Mouse (Mus musculus) forebrain, embryonic 12.5 days (tissue): ENCODE measurements around the gene Bmyc. TPM values are rescaled to one million over a fixed set of nuclear protein-coding genes. Genes with fewer than 3 reads are reported as not detected.

ENCODE experiments used
- ATAC-seq: fragments of 200-750 bp; cut with Nextera tagmentation; 2 replicates; pipeline ENCODE4 v1.8.0; 2017; ENCODE audit warnings: moderate TSS enrichment; ENCODE audit not compliant: low FRiP score
- H3K27ac ChIP-seq: fragments of 300-500 bp; sonication (generic); 2 replicates; pipeline ENCODE4 v1.5.1; 2016; ENCODE audit warnings: mild to moderate bottlenecking
- H3K27me3 ChIP-seq: fragments of 300-500 bp; sonication (generic); 2 replicates; pipeline ENCODE4 v1.6.1; 2016; ENCODE audit warnings: mild to moderate bottlenecking
- H3K36me3 ChIP-seq: fragments of 300-500 bp; sonication (generic); replicated peaks from 2 replicates; pipeline ENCODE4 v1.6.1; 2016; ENCODE audit warnings: mild to moderate bottlenecking
- H3K4me1 ChIP-seq: fragments of 300-500 bp; sonication (generic); 2 replicates; pipeline ENCODE4 v1.6.1; 2016
- H3K4me2 ChIP-seq: fragments of 300-500 bp; sonication (generic); 2 replicates; pipeline ENCODE4 v1.6.1; 2016; ENCODE audit warnings: mild to moderate bottlenecking, moderate library complexity
- H3K4me3 ChIP-seq: fragments of 300-500 bp; sonication (generic); replicated peaks from 2 replicates; pipeline ENCODE4 v1.5.1; 2016; ENCODE audit warnings: mild to moderate bottlenecking
- H3K9ac ChIP-seq: fragments of 300-500 bp; sonication (generic); 2 replicates; pipeline ENCODE4 v1.6.1; 2016; ENCODE audit warnings: mild to moderate bottlenecking
- H3K9me3 ChIP-seq: fragments of 300-500 bp; sonication (generic); 2 replicates; pipeline ENCODE4 v1.6.1; 2016
- WGBS: fragments of 180-500 bp; shearing (Covaris S2); methylation state at CpG from one replicate; pipeline ENCODE4 v1.1.7; 2016; 5-methylcytosine and 5-hydroxymethylcytosine counted together
- polyA plus RNA-seq: library from polyadenylated mRNA; unstranded; fragments of >200 nt; fragmentation: Nextera tagmentation; extraction: Ambion mirVana; gene quantifications from 2 replicates; pipeline ENCODE4 v1.2.1, GENCODE M21; 2016

Gene Bmyc
- polyA plus RNA-seq = 81.0 and 81.8 TPM in 2 replicates

DNA sequence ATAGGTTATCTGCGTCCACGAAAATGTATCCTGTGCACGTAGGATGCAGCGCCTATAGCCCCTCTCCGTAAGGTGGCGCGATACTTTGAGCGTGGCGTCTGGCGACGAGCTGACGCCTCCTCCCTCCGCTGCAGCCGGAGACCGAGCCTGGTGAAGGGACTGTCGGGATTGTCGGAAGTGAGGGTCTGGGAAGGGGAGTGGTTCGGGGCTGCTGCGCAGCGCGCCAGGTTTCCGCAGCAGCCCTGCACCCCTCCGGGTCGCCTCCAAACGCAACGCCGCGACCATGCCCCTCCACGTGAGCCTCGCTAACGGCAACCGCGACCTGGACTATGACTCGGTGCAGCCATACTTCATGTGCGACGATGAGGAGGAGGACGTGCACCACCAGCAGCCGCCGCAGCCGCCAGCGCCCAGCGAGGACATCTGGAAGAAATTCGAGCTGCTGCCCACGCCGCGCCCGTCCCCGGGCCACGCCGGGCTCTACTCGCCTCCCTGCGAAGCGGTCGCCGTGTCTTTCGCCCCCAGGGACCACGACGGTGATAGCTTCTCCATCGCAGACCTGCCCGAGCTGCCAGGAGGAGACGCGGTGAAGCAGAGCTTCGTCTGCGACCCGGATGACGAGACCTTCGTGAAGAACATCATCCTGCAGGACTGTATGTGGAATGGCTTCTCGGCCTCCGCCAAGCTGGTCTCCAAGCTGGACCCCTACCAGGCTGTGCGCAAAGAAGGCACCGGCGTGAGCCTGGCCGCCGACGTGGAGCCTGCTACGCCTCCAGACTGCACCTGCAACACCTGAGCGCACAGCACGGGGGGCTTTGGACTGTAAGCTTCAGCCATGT lies at the start of gene Bmyc:
TSS of gene Bmyc (plus strand) at position 97 of the 839 bp plus-strand sequence.
- peak within 1 kb of the TSS; percentile 84 for H3K4me2 ChIP-seq
- peak; percentile 94 for ATAC-seq
- peak within 1 kb of the TSS; percentile 81 for H3K4me3 ChIP-seq
- H3K9ac ChIP-seq = peak within 1 kb of the TSS; percentile 88
- no peaks in the 10 kb centered on the region for H3K36me3 ChIP-seq
- H3K27ac ChIP-seq = peak within 1 kb of the TSS; percentile 78
- H3K27me3 ChIP-seq = 0 out of 2 replicates have a peak, but pooled peaks cover under 1% of the 10 kb centered on the region
- WGBS = under 1% methylated on average over 78 of the region's 78 CpGs
- H3K9me3 ChIP-seq = no peaks in the 10 kb centered on the region
- H3K4me1 ChIP-seq = peaks cover 16% of the 10 kb centered on the region

DNA sequence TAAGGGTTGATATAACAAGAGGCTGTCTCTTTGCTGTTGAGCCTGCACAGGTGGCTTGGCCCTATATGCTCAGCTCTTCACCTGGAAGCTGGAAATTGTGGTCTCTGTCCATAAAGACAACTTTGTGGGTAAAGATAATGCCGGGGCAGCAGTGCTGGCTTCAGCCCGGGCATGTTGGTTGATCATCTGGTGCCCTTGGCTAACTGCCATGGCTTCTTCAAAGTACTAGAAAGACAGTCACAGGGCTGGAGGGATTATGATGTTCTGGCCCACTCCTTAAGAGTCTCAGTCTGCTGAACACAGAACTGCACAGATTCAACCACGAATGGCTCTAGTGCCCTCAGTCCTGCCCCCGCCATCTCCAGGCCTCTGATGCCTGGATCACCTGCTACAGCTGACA lies 49.3 kb upstream of the Bmyc start:
- Histone ChIP-seq H3K9ac (no peak overlapping the region), H3K27me3 (no peaks in the 10 kb centered on the region), H3K27ac (no peak overlapping the region), H3K9me3 (no peaks in the 10 kb centered on the region), H3K4me2 (no peak overlapping the region), H3K4me3 (no peak overlapping the region), H3K4me1 (no peaks in the 10 kb centered on the region), H3K36me3 (no peaks in the 10 kb centered on the region)
- 92% methylated on average over 4 of the region's 4 CpGs for WGBS
- ATAC-seq = no peak

DNA sequence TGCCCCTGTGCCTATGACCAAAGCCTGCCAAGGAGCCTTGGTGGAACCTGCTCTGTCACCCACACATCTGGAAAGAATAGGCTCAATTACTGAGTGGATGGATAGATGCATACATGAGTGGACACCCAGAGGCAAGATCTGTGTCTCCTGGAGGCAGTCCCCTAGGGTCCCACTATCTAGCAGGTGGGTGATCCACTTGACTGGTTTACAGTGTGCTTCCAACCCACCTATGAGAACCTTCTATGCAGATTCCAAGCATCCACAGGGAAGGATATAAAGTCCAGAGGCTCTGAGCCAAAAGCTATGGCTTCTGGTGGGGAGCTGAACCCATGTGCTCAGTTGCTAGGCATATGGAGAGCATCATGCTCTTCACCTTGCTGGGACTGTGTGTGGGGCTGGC lies 48.9 kb upstream of the Bmyc start, which contains the start of gene Lcn5:
TSS of gene Lcn5 (plus strand) at position 301 of the 400 bp plus-strand sequence.
- no peaks in the 10 kb centered on the region for H3K4me1 ChIP-seq
- H3K4me2 ChIP-seq = no peak within 1 kb of the TSS
- no peaks in the 10 kb centered on the region for H3K9me3 ChIP-seq
- no peak within 1 kb of the TSS for H3K9ac ChIP-seq
- no peaks in the 10 kb centered on the region for H3K36me3 ChIP-seq
- no peak within 1 kb of the TSS for H3K4me3 ChIP-seq
- ATAC-seq = no peak
- H3K27me3 ChIP-seq = no peaks in the 10 kb centered on the region; the same call in 1 of the 2 replicates
- no peak within 1 kb of the TSS for H3K27ac ChIP-seq

DNA sequence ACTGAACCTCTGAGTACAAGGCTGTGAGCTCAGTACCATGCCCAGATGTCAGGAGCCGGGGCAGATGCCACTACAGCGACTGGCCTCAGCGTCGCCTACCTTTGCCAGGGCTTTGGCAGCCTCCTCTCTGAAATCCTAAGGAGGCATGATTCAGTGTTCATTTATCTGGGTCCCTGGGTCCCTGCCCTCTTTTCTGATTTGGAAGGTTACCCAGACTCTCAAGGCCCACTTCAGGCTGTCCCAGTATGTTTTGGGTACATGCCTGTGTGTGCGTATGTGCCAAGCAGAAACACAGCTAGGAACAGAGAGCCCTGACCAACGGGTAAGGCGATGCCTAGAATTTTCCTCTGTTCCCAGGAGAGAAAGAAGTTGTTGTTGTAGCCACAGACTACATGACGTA lies 46.3 kb upstream of the Bmyc start:
- no peaks in the 10 kb centered on the region; the same call in 1 of the 2 replicates for H3K27me3 ChIP-seq
- H3K4me1 ChIP-seq = no peaks in the 10 kb centered on the region
- ATAC-seq = no peak
- no peak overlapping the region for H3K27ac ChIP-seq
- no peaks in the 10 kb centered on the region for H3K9me3 ChIP-seq
- no peak overlapping the region for H3K9ac ChIP-seq
- no peak overlapping the region for H3K4me2 ChIP-seq
- no peaks in the 10 kb centered on the region for H3K36me3 ChIP-seq
- no peak overlapping the region for H3K4me3 ChIP-seq
- 94% methylated on average over 8 of the region's 8 CpGs for WGBS

DNA sequence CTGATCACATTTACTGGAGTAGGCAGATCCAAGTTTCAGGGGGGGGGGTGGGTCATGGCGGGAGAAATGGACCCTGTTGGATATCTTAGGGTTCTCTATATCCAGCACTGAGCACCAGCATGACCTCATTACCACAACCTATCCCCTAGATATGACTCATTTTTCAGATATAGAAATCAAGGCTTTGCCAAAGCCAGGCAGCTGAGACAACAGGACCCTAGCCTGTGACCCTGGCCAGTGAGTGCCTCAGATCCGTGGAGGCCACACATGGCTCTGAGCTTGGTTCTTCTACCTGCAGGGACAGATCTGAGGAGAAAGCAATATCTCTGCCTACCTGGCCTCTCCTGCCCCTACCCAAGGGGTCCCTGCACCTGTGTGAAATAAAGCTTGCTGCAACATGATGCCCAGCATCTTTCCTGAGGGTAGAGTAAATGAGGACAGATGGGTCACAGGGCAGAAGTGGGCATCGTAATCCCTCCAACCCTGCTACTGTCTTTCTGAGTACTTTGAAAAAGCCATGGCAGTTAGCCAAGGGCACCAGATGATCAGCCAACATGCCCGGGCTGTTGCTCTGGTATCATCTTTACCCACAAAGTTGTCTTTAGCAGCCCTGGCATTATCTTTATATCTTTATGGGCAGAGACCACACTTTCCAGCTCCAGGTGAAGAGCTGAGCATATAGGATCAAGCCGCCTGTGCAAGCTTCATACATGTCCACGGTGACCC lies 45.1 kb upstream of the Bmyc start:
- no peak overlapping the region for H3K4me2 ChIP-seq
- H3K9ac ChIP-seq = no peak overlapping the region
- H3K9me3 ChIP-seq = no peaks in the 10 kb centered on the region
- no peak overlapping the region for H3K27ac ChIP-seq
- 88% methylated on average over 6 of the region's 6 CpGs for WGBS
- H3K4me1 ChIP-seq = no peaks in the 10 kb centered on the region
- no peak overlapping the region for H3K4me3 ChIP-seq
- no peaks in the 10 kb centered on the region; the same call in 1 of the 2 replicates for H3K27me3 ChIP-seq
- no peak for ATAC-seq
- no peaks in the 10 kb centered on the region for H3K36me3 ChIP-seq

DNA sequence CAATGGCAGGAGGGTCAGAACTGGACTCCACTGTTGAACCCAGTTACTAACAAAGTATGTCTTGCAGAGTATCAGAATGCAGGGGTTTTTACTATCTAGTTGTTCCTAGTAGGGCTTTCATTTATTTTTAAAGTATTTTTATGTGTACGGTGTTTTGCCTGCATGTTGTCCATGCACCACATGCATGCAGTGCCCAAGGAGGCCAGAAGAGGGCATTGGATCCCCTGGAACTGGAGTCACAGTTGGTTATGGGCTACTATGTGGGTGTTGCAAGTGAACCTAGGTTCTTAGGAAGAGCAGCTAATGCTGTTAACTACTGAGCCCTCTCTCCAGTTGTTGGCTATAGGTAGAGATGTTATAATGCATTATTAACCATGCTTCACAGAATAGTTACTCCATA lies 43.0 kb upstream of the Bmyc start:
- Histone ChIP-seq H3K4me3 (no peak overlapping the region), H3K27me3 (no peaks in the 10 kb centered on the region; the same call in 1 of the 2 replicates), H3K9me3 (no peaks in the 10 kb centered on the region), H3K36me3 (no peaks in the 10 kb centered on the region), H3K4me2 (no peak overlapping the region), H3K4me1 (no peaks in the 10 kb centered on the region), H3K27ac (no peak overlapping the region), H3K9ac (no peak overlapping the region)
- WGBS = 58% methylated on average over 1 of the region's 1 CpGs
- ATAC-seq = no peak

DNA sequence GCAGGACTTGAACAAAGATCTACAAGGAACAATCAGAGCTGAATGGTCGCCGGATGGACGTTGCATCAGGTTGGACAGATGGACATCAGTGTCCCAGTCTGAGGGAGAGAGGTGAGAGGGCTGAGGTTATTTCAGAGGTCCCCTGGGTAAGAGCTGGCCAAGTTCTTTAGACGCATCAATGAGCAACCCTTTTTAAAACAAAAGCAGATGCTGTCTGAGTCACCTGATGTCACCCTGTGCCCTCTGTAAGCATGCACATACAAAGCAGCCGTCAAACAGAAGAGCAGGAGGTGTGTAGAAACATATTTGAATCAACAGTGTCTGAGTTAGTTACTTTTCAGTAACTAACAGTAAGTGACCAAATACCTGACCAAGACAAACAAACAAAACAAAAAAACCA lies 42.4 kb upstream of the Bmyc start:
- WGBS = 85% methylated on average over 5 of the region's 5 CpGs
- no peak overlapping the region for H3K27ac ChIP-seq

DNA sequence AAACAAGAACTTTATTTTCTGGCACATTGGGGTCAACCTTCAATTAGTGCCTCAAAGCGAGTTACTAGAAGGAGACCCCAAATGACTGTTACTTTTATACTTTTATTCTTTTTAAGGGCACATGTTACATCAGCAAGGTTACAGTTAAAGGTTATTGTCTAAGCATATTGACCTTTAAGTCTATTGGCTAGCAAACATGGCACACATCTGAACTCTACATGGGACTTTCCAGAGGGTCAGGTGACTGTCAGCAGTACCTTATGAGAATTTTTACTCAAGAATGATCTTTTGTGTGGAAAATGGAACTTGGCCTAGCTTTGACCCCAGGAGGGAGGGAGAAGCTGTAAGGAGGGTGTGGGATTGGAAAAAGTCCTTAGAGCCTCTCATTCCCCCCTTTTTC lies 40.0 kb upstream of the Bmyc start:
- ATAC-seq = no peak
- no peaks in the 10 kb centered on the region for H3K4me1 ChIP-seq
- H3K4me2 ChIP-seq = no peak overlapping the region
- WGBS = 64% methylated on average over 1 of the region's 1 CpGs
- no peaks in the 10 kb centered on the region for H3K9me3 ChIP-seq
- no peaks in the 10 kb centered on the region for H3K36me3 ChIP-seq
- no peak overlapping the region for H3K4me3 ChIP-seq
- no peak overlapping the region for H3K9ac ChIP-seq
- no peak overlapping the region for H3K27ac ChIP-seq
- H3K27me3 ChIP-seq = no peaks in the 10 kb centered on the region; the same call in 1 of the 2 replicates

More for the DNA sequence above, 42.4 kb upstream of the Bmyc start:
- Histone ChIP-seq H3K9me3 (no peaks in the 10 kb centered on the region), H3K9ac (no peak overlapping the region), H3K4me1 (no peaks in the 10 kb centered on the region), H3K4me2 (no peak overlapping the region), H3K4me3 (no peak overlapping the region), H3K27me3 (no peaks in the 10 kb centered on the region; the same call in 1 of the 2 replicates), H3K36me3 (no peaks in the 10 kb centered on the region)
- no peak for ATAC-seq

DNA sequence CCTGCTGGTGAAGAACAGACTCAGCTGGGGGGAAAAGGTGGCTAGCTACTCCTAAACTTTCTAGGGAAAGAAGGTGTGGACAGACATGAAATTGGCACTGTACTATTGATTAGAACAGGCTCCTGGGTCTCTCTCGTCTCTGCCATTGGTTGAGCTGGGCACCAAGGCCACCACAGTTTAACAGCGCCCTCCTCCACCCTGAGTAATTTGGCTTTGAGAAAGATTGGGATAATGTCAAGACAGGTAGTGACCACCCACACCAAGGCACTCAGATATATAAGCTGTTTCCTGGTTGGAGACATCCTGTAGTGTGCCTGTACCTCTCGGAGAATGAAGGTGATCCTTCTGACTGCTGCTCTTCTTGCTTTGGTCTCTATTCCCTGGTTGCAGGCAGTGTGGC lies 30.1 kb upstream of the Bmyc start, which contains the start of gene Lcn6:
TSS of gene Lcn6 (plus strand) at position 301 of the 400 bp plus-strand sequence.
- Histone ChIP-seq H3K9me3 (no peaks in the 10 kb centered on the region), H3K27ac (no peak within 1 kb of the TSS), H3K4me2 (no peak within 1 kb of the TSS), H3K9ac (no peak within 1 kb of the TSS), H3K27me3 (no peaks in the 10 kb centered on the region), H3K4me1 (no peaks in the 10 kb centered on the region), H3K36me3 (no peaks in the 10 kb centered on the region), H3K4me3 (no peak within 1 kb of the TSS)
- WGBS = 87% methylated on average over 3 of the region's 3 CpGs
- ATAC-seq = no peak

DNA sequence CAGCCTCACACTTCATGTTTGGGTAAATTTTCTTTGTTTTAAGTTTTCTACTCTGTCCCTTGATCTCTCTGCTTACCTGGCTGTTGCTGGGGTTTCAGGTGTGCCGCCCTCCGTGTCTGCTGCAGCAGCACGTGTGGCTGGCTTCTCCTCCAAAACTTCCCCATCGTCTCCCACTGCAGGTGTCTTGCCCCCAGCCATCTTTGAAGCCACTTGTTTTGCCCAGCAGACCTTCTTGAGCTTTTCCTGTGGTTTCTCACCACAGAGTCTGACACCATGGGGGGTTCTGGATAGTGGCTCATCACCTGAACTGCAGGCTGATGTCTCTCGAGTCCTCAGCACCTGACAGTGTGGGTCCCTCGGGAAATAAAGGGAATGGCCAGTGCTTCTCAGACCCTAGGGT lies 27.0 kb upstream of the Bmyc start:
- Histone ChIP-seq H3K4me2 (no peak overlapping the region), H3K27me3 (no peaks in the 10 kb centered on the region), H3K4me3 (no peak overlapping the region), H3K9me3 (no peaks in the 10 kb centered on the region), H3K4me1 (no peaks in the 10 kb centered on the region), H3K9ac (no peak overlapping the region), H3K27ac (no peak overlapping the region), H3K36me3 (no peaks in the 10 kb centered on the region)
- ATAC-seq = no peak
- 88% methylated on average over 6 of the region's 6 CpGs for WGBS

DNA sequence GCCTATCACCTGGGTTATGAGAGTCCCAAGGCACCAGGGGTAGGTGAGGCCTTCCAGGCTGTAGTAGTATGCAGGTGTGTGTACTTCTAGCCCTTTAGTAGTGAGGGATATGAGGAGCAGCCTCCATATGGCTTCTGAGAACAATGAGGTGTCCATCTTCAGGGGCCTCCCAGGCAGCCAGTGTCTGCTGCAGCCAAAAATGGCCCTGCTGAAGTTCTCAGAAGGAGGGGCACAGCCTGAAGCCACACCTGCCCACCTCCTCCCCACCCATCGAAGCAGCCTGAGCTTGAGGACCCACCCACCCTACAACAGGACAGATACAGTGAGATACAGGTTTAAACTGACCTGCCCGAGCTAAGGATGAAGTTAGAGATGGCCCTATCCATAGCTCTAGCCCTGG lies 24.1 kb upstream of the Bmyc start, which contains the start of gene Lcn10:
TSS of gene Lcn10 (plus strand) at position 301 of the 400 bp plus-strand sequence.
- Histone ChIP-seq H3K9me3 (no peaks in the 10 kb centered on the region), H3K4me2 (no peak within 1 kb of the TSS), H3K36me3 (no peaks in the 10 kb centered on the region), H3K27ac (no peak within 1 kb of the TSS), H3K9ac (no peak within 1 kb of the TSS), H3K4me3 (no peak within 1 kb of the TSS), H3K4me1 (no peaks in the 10 kb centered on the region), H3K27me3 (no peaks in the 10 kb centered on the region)
- ATAC-seq = no peak
- 69% methylated on average over 2 of the region's 2 CpGs for WGBS

DNA sequence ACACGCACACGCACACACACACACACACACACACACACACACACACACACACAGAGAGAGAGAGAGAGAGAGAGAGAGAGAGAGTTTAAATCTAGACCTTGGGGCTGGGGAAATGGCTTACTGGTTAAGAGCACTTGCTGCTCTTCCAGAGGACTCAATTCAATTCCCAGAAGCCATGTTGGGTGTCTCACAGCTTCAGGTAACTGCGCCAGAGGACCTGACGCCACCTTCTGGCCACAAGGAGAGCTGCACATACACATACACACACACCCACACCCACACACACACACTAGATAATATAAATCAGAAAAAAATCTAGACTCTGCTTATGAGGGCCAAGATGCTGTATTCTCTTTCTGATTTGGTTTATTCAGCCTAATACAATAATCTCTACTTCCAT lies 19.6 kb upstream of the Bmyc start:
- H3K4me3 ChIP-seq = no peak overlapping the region
- WGBS = 82% methylated on average over 4 of the region's 4 CpGs

More for the DNA sequence above, 19.6 kb upstream of the Bmyc start:
- H3K27me3 ChIP-seq = no peaks in the 10 kb centered on the region
- no peak for ATAC-seq
- H3K4me1 ChIP-seq = no peaks in the 10 kb centered on the region
- no peaks in the 10 kb centered on the region for H3K36me3 ChIP-seq
- H3K4me2 ChIP-seq = no peak overlapping the region
- no peaks in the 10 kb centered on the region for H3K9me3 ChIP-seq
- no peak overlapping the region for H3K9ac ChIP-seq
- H3K27ac ChIP-seq = no peak overlapping the region
